Mouse (Mus musculus): ENCODE measurements around the gene Prkab1. TPM values are rescaled to one million over a fixed set of nuclear protein-coding genes. Genes with fewer than 3 reads are reported as not detected.

Prkab1 gene
- polyA plus RNA-seq, 1 experiment from 2014 or later = 54.8 TPM

DNA sequence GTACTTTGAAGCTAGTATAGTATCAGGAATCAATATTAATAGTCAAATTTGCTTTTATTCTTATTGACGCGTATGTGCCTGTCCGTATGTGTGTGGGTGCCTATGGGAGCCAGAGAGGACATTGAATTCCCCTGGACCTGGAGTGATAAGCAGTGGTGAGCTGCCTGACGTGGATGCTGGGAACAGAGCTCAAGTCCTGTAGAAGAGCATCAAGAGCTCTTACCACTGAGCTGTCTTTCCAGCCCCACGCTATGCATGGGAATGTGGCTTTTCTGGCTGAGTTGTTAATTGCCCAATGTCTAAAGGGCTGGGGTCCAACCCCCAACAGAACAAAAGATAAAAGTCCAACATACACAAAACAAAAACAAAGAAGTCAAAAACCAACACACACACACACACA lies 47.9 kb downstream of the Prkab1 start:
- peaks cover 9% of the 10 kb centered on the region for H3K4me1 ChIP-seq (replicated peaks)
- H3K27me3 ChIP-seq = no peaks in the 10 kb centered on the region
- H3K4me3 ChIP-seq = no peak overlapping the region
- ATAC-seq (ENCODE audit: low FRiP score) = no peak
- 93% methylated on average over 5 of the region's 5 CpGs for WGBS
- no peak overlapping the region for H3K4me2 ChIP-seq
- no peak overlapping the region for H3K9ac ChIP-seq
- H3K9me3 ChIP-seq = no peaks in the 10 kb centered on the region
- peaks cover 14% of the 10 kb centered on the region for H3K36me3 ChIP-seq
- no peak overlapping the region for H3K27ac ChIP-seq

DNA sequence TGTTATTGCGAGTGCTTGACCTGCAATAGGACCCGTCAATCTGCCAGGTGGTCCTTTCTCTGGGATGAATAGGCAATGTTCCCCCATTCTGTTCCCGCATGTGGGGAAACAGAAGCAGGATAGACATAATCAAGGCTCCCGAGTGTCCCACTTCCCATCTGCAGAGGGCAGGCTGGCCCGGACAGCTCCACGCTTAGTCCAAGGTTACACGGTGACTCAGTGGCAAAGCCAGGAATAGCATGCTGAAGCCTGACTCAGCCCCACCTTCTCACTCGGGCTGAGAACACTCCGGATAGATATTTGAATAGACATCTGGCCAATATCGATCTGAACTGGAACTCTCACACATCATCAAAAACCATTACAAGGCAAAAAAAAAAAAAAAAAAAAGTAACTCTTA lies 48.6 kb downstream of the Prkab1 start:
- WGBS = 89% methylated on average over 10 of the region's 10 CpGs
- Histone ChIP-seq H3K4me3 (no peak overlapping the region), H3K9ac (no peak overlapping the region), H3K4me1 (replicated peaks) (peaks cover 9% of the 10 kb centered on the region), H3K4me2 (no peak overlapping the region), H3K27me3 (no peaks in the 10 kb centered on the region), H3K9me3 (no peaks in the 10 kb centered on the region), H3K27ac (no peak overlapping the region), H3K36me3 (peaks cover 21% of the 10 kb centered on the region)
- no peak for ATAC-seq (ENCODE audit: low FRiP score)

DNA sequence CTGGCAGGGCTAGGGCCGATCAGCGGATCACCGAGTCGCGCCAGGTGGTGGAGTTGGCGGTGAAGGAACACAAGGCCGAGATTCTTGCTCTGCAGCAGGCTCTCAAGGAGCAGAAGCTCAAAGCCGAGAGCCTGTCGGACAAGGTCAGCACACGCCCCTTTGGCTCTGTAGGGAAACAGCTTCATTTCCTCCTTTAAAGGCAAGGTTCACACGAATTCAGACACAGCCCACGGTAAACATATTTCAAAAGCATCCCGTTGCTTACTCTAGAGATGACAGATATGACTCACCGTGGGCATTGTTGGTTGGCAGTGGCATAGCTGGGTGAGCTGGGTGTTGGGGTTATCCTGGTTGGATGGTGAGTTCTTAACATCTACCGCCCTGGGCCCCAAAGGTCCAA lies 53.1 kb downstream of the Prkab1 start:
- Histone ChIP-seq H3K36me3 (peaks cover 28% of the 10 kb centered on the region), H3K9me3 (no peaks in the 10 kb centered on the region), H3K4me3 (no peak overlapping the region), H3K27ac (no peak overlapping the region), H3K4me1 (replicated peaks) (no peaks in the 10 kb centered on the region), H3K9ac (no peak overlapping the region), H3K4me2 (no peak overlapping the region), H3K27me3 (no peaks in the 10 kb centered on the region)
- no peak for ATAC-seq (ENCODE audit: low FRiP score)
- 94% methylated on average over 15 of the region's 15 CpGs for WGBS

Other genes with a start within 250 kb of the Prkab1 start
- gene Cit, start 179.2 kb downstream of the Prkab1 start, polyA plus RNA-seq (2015; fragmentation: Nextera tagmentation; extraction: Ambion mirVana) = 16.3 and 17.7 TPM in 2 replicates
- gene Tmem233, start 58.7 kb upstream of the Prkab1 start, polyA plus RNA-seq (2015; fragmentation: Nextera tagmentation; extraction: Ambion mirVana) = not detected in 2 replicates

Data from hindbrain, embryonic 13.5 days (tissue).